Mouse (Mus musculus): ENCODE data around the gene Olfr912. TPM values are rescaled to one million over a fixed set of nuclear protein-coding genes. Genes with fewer than 3 reads are reported as not detected.

The Olfr912 gene
- not detected in 2 replicates for polyA plus RNA-seq (2015; fragmentation: Nextera tagmentation; extraction: Ambion mirVana)

DNA sequence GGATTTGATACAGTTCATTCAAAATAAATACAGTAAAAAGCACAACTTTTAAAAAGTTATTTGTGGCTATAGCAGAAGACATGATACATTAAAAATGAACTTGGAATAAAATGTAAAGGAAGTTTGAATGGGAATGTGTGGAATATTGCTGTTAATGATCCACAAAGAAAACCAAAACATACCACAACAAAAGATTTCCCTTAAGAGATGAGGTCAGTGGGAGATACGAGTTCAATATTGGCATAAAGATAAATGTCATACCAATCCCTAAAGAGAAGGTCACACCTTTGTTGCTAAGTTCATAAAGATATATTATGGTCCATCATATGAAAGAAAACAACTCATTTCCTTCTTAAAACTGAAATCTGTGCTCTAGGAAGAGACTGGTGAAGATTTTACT lies at the start of gene Olfr912:
TSS of gene Olfr912 (plus strand) at position 301 of the 400 bp plus-strand sequence.
- no peaks in the 10 kb centered on the region for H3K4me1 ChIP-seq
- H3K27ac ChIP-seq = no peak within 1 kb of the TSS
- no peak within 1 kb of the TSS for H3K4me3 ChIP-seq
- ATAC-seq (replicated peaks) = no peak
- no peaks in the 10 kb centered on the region for H3K36me3 ChIP-seq (replicated peaks)
- 85% methylated on average over 1 of the region's 1 CpGs for WGBS
- no peaks in the 10 kb centered on the region for H3K9me3 ChIP-seq
- H3K4me2 ChIP-seq = no peak within 1 kb of the TSS
- H3K27me3 ChIP-seq (replicated peaks) = no peaks in the 10 kb centered on the region
- no peak within 1 kb of the TSS for H3K9ac ChIP-seq

GRCm38 (mm10) chr9:38537549-38537948 lies 42.4 kb upstream of the Olfr912 start, which contains the start of gene Olfr910:
Gene Olfr910 (plus strand): TSS chr9:38537849.
- 96% methylated on average over 2 of the region's 2 CpGs for WGBS
- Histone ChIP-seq H3K9me3 (no peaks in the 10 kb centered on the region), H3K4me2 (no peak within 1 kb of the TSS), H3K36me3 (replicated peaks) (no peaks in the 10 kb centered on the region), H3K27ac (no peak within 1 kb of the TSS), H3K4me1 (no peaks in the 10 kb centered on the region), H3K4me3 (no peak within 1 kb of the TSS), H3K27me3 (replicated peaks) (no peaks in the 10 kb centered on the region), H3K9ac (no peak within 1 kb of the TSS)
- no peak for ATAC-seq (replicated peaks)

DNA sequence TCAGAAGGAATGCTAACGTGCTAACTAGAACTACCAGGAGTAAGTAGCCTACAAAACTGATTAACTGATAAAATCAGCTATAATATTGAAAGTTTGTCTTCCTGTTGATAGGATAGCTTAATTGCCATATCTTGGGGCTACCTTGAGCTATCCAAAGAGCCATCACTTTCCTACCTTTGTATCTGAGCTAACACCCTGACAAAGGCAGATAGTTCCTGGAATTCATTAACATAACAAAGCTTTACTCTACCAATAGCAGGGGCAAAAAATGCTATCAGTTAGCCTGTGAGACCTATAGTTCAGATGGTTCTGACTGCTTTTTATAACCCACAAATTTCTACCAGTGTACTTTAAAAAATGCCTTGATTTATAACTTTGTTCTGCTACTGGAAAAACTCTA lies 11.1 kb downstream of the Olfr912 start:
- Histone ChIP-seq H3K36me3 (replicated peaks) (no peaks in the 10 kb centered on the region), H3K4me3 (no peak overlapping the region), H3K4me1 (no peaks in the 10 kb centered on the region), H3K27me3 (replicated peaks) (no peaks in the 10 kb centered on the region), H3K4me2 (no peak overlapping the region), H3K9me3 (no peaks in the 10 kb centered on the region), H3K9ac (no peak overlapping the region), H3K27ac (no peak overlapping the region)
- WGBS = 68% methylated on average over 1 of the region's 1 CpGs
- no peak for ATAC-seq (replicated peaks)

GRCm38 (mm10) chr9:38592459-38592858 lies 12.5 kb downstream of the Olfr912 start, which contains the start of gene Olfr913:
Gene Olfr913 (plus strand): TSS chr9:38592759.
- H3K4me2 ChIP-seq = no peak within 1 kb of the TSS
- H3K27me3 ChIP-seq (replicated peaks) = no peaks in the 10 kb centered on the region
- H3K4me3 ChIP-seq = no peak within 1 kb of the TSS
- 60% methylated on average over 2 of the region's 2 CpGs for WGBS
- no peak for ATAC-seq (replicated peaks)
- no peak within 1 kb of the TSS for H3K27ac ChIP-seq
- H3K9ac ChIP-seq = no peak within 1 kb of the TSS
- no peaks in the 10 kb centered on the region for H3K9me3 ChIP-seq
- H3K4me1 ChIP-seq = no peaks in the 10 kb centered on the region
- H3K36me3 ChIP-seq (replicated peaks) = no peaks in the 10 kb centered on the region

DNA sequence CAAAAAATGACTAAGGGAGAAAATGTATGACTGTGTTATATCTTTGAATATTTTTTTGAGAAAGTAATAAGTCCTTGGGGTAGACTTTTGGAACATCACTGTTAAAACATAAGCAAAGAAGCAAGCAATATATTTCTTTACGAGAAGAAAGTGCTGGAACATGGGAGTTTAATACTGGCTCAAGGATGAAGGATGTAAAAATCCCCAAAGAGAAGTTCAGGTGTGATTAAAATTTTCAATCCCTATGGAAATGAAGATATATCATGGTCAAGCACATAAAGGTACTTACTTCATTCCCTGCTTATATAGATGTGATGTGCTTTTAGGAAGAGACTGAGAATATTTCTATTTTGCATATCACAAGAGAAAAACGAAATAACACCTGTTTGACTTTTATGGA lies 24.8 kb downstream of the Olfr912 start, which contains the start of gene Olfr914:
TSS of gene Olfr914 (plus strand) at position 301 of the 400 bp plus-strand sequence.
- no peaks in the 10 kb centered on the region for H3K36me3 ChIP-seq (replicated peaks)
- 74% methylated on average over 2 of the region's 2 CpGs for WGBS
- H3K9me3 ChIP-seq = no peaks in the 10 kb centered on the region
- no peaks in the 10 kb centered on the region for H3K27me3 ChIP-seq (replicated peaks)
- H3K9ac ChIP-seq = no peak within 1 kb of the TSS
- ATAC-seq (replicated peaks) = no peak
- no peaks in the 10 kb centered on the region for H3K4me1 ChIP-seq
- no peak within 1 kb of the TSS for H3K4me3 ChIP-seq
- no peak within 1 kb of the TSS for H3K4me2 ChIP-seq
- no peak within 1 kb of the TSS for H3K27ac ChIP-seq

DNA sequence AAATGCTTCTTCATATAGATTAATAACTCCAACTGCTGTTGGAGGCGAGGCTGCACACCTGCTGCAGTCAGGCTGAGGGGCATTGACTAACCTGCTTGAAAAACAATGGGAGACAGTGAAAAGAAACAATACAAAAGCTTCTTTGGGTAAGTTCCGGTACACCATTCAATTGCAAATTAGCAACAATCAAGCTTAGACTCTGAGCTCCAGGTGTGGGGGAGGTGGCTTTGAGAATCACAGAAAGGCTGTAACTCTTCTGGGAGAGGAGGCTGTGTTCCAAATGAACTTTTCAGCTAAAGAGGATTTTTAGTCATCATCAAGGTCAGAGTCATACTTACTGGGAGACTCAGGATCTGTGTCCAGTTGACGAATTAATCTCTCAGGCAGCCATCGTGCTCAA lies 52.4 kb downstream of the Olfr912 start:
- no peak for ATAC-seq (replicated peaks)
- 63% methylated on average over 4 of the region's 4 CpGs for WGBS
- Histone ChIP-seq H3K4me1 (no peaks in the 10 kb centered on the region), H3K4me3 (no peak overlapping the region), H3K36me3 (replicated peaks) (no peaks in the 10 kb centered on the region), H3K4me2 (no peak overlapping the region), H3K27ac (no peak overlapping the region), H3K27me3 (replicated peaks) (no peaks in the 10 kb centered on the region), H3K9ac (no peak overlapping the region), H3K9me3 (peaks cover 3% of the 10 kb centered on the region; the same call in 1 of the 2 replicates)

Other genes with a start within 250 kb of the Olfr912 start
- gene Olfr898, start 231.8 kb upstream of the Olfr912 start, polyA plus RNA-seq (2015; fragmentation: Nextera tagmentation; extraction: Ambion mirVana) = not detected in 2 replicates
- gene Olfr250, start 213.3 kb upstream of the Olfr912 start, polyA plus RNA-seq (2015; fragmentation: Nextera tagmentation; extraction: Ambion mirVana) = not detected in 2 replicates
- gene Olfr251, start 203.1 kb upstream of the Olfr912 start, polyA plus RNA-seq (2015; fragmentation: Nextera tagmentation; extraction: Ambion mirVana) = not detected in 2 replicates
- not detected in 2 replicates for gene Olfr147, start 178.5 kb upstream of the Olfr912 start, polyA plus RNA-seq (2015; fragmentation: Nextera tagmentation; extraction: Ambion mirVana)
- gene Olfr901, start 150.7 kb upstream of the Olfr912 start, polyA plus RNA-seq (2015; fragmentation: Nextera tagmentation; extraction: Ambion mirVana) = not detected in 2 replicates
- gene Olfr902, start 132.5 kb upstream of the Olfr912 start, polyA plus RNA-seq (2015; fragmentation: Nextera tagmentation; extraction: Ambion mirVana) = not detected in 2 replicates
- gene Olfr904, start 117.0 kb upstream of the Olfr912 start, polyA plus RNA-seq (2015; fragmentation: Nextera tagmentation; extraction: Ambion mirVana) = not detected in 2 replicates
- not detected in 2 replicates for gene Olfr905, start 109.1 kb upstream of the Olfr912 start, polyA plus RNA-seq (2015; fragmentation: Nextera tagmentation; extraction: Ambion mirVana)
- not detected in 2 replicates for gene Olfr906, start 93.1 kb upstream of the Olfr912 start, polyA plus RNA-seq (2015; fragmentation: Nextera tagmentation; extraction: Ambion mirVana)
- not detected in 2 replicates for gene Olfr907, start 84.4 kb upstream of the Olfr912 start, polyA plus RNA-seq (2015; fragmentation: Nextera tagmentation; extraction: Ambion mirVana)
- not detected in 2 replicates for gene Olfr911-ps1, start 58.6 kb upstream of the Olfr912 start, polyA plus RNA-seq (2015; fragmentation: Nextera tagmentation; extraction: Ambion mirVana)
- not detected in 2 replicates for gene Olfr910, start 42.3 kb upstream of the Olfr912 start, polyA plus RNA-seq (2015; fragmentation: Nextera tagmentation; extraction: Ambion mirVana)
- not detected in 2 replicates for gene Olfr913, start 12.6 kb downstream of the Olfr912 start, polyA plus RNA-seq (2015; fragmentation: Nextera tagmentation; extraction: Ambion mirVana)
- not detected in 2 replicates for gene Olfr914, start 24.9 kb downstream of the Olfr912 start, polyA plus RNA-seq (2015; fragmentation: Nextera tagmentation; extraction: Ambion mirVana)
- not detected in 2 replicates for gene Olfr916, start 79.7 kb downstream of the Olfr912 start, polyA plus RNA-seq (2015; fragmentation: Nextera tagmentation; extraction: Ambion mirVana)
- not detected in 2 replicates for gene Olfr917, start 85.7 kb downstream of the Olfr912 start, polyA plus RNA-seq (2015; fragmentation: Nextera tagmentation; extraction: Ambion mirVana)
- not detected in 2 replicates for gene Olfr918, start 94.4 kb downstream of the Olfr912 start, polyA plus RNA-seq (2015; fragmentation: Nextera tagmentation; extraction: Ambion mirVana)
- gene Olfr919, start 123.5 kb downstream of the Olfr912 start, polyA plus RNA-seq (2015; fragmentation: Nextera tagmentation; extraction: Ambion mirVana) = not detected in 2 replicates
- gene Vwa5a, start 138.1 kb downstream of the Olfr912 start, polyA plus RNA-seq (2015; fragmentation: Nextera tagmentation; extraction: Ambion mirVana) = 6.6 and 7.1 TPM in 2 replicates
- gene Olfr920, start 172.1 kb downstream of the Olfr912 start, polyA plus RNA-seq (2015; fragmentation: Nextera tagmentation; extraction: Ambion mirVana) = not detected in 2 replicates
- gene Olfr921, start 192.9 kb downstream of the Olfr912 start, polyA plus RNA-seq (2015; fragmentation: Nextera tagmentation; extraction: Ambion mirVana) = not detected in 2 replicates
- gene Olfr922, start 234.4 kb downstream of the Olfr912 start, polyA plus RNA-seq (2015; fragmentation: Nextera tagmentation; extraction: Ambion mirVana) = not detected in 2 replicates
- gene Olfr923, start 246.4 kb downstream of the Olfr912 start, polyA plus RNA-seq (2015; fragmentation: Nextera tagmentation; extraction: Ambion mirVana) = not detected in 2 replicates

Measured in midbrain, embryonic 15.5 days (tissue).